Mouse (Mus musculus) liver, embryonic 14.5 days (tissue): Measurements from ENCODE around the gene Gm9639. TPM values are rescaled to one million over a fixed set of nuclear protein-coding genes. Genes with fewer than 3 reads are reported as not detected.
"Not testable (repeated sequence)": the region's sequence is repeated elsewhere in the genome, so short reads cannot be mapped to it uniquely, and the experiment has no call there.

Source experiments
- ATAC-seq: fragments of 200-750 bp; cut with Nextera tagmentation; 2 replicates; pipeline ENCODE4 v1.8.0; 2017; ENCODE audit warnings: moderate number of reproducible peaks, mild to moderate bottlenecking, moderate library complexity; ENCODE audit not compliant: insufficient read depth
- DNase-seq, 3 experiments: peaks; one replicate each; pipeline ENCODE4 v3.0.0-alpha.2; 2012 to 2013; ENCODE audit warnings: low read depth in 3 of 3, low spot score in 3 of 3
- H3K27ac ChIP-seq: fragments of 300-500 bp; sonication (generic); 2 replicates; pipeline ENCODE4 v1.5.1; 2014; ENCODE audit warnings: moderate library complexity, mild to moderate bottlenecking, control low read depth, inconsistent platforms
- H3K27me3 ChIP-seq: fragments of 300-500 bp; sonication (generic); 2 replicates; pipeline ENCODE4 v1.6.1; 2014; ENCODE audit warnings: mild to moderate bottlenecking, low read length, moderate library complexity; ENCODE audit not compliant: control insufficient read depth, insufficient read depth
- H3K36me3 ChIP-seq: fragments of 300-500 bp; sonication (generic); replicated peaks from 2 replicates; pipeline ENCODE4 v1.6.1; 2014; ENCODE audit warnings: low read depth; ENCODE audit not compliant: control insufficient read depth, insufficient read depth
- H3K4me1 ChIP-seq, 2 experiments: fragments of 200-500 bp in 1 of 2; fragments of 300-500 bp in 1 of 2; sonication (generic) in 1 of 2; replicated peaks; 2 replicates each; pipeline ENCODE4 v1.6.1; 2012 to 2014; ENCODE audit warnings: antibody characterized with exemption in 1 of 2, inconsistent platforms in 1 of 2, low read length in 1 of 2; ENCODE audit not compliant: control insufficient read depth in 2 of 2, insufficient read depth in 2 of 2
- H3K4me2 ChIP-seq: fragments of 300-500 bp; sonication (generic); 2 replicates; pipeline ENCODE4 v1.6.1; 2014; ENCODE audit warnings: low read depth, mild to moderate bottlenecking, control low read depth, moderate library complexity
- H3K4me3 ChIP-seq, 2 experiments: fragments of 200-500 bp in 1 of 2; fragments of 300-500 bp in 1 of 2; sonication (generic) in 1 of 2; 2 replicates each; pipeline ENCODE4 v1.5.1; 2012 to 2014; ENCODE audit warnings: low read depth in 2 of 2, low read length in 2 of 2, mild to moderate bottlenecking in 2 of 2, control low read depth in 1 of 2, inconsistent platforms in 1 of 2, moderate library complexity in 1 of 2; ENCODE audit not compliant: insufficient read depth in 1 of 2
- H3K9ac ChIP-seq: fragments of 300-500 bp; sonication (generic); replicated peaks from 2 replicates; pipeline ENCODE4 v1.6.1; 2014; ENCODE audit warnings: mild to moderate bottlenecking, control low read depth, moderate library complexity
- H3K9me3 ChIP-seq: fragments of 300-500 bp; sonication (generic); 2 replicates; pipeline ENCODE4 v1.6.1; 2016; ENCODE audit warnings: low read length, mixed read lengths; ENCODE audit not compliant: control insufficient read depth
- CTCF ChIP-seq: IDR thresholded peaks from 2 replicates; pipeline ENCODE4 v1.5.1; 2016; ENCODE audit warnings: antibody characterized with exemption, low read depth, control low read depth
- EP300 ChIP-seq: IDR thresholded peaks from 2 replicates; pipeline ENCODE4 v1.6.1; 2016; ENCODE audit warnings: antibody characterized with exemption, low read depth
- WGBS: fragments of 180-500 bp; shearing (Covaris S2); extraction: QIAGEN DNeasy Blood & Tissue Kit; methylation state at CpG from one replicate; pipeline ENCODE4 v1.1.7; 2014; ENCODE audit not compliant: insufficient replicate concordance; 5-methylcytosine and 5-hydroxymethylcytosine counted together
- polyA plus RNA-seq, 2 experiments: library from polyadenylated mRNA; depleted of rRNA in 1 of 2; stranded (reverse) in 1 of 2; unstranded in 1 of 2; fragments of >200 nt; fragmentation: Nextera tagmentation in 1 of 2; extraction: Ambion mirVana in 1 of 2; gene quantifications; 2 replicates each; pipeline versions ENCODE4 v1.2.1 to v1.2.3; 2012 to 2014

Gm9639 gene
- polyA plus RNA-seq, 2 experiments: not detected

GRCm38 (mm10) chr10:77798921-77799508, 4.1 kb upstream of the Gm9639 start, which contains the start of gene Gm19668:
Gene Gm19668 (minus strand): TSS chr10:77799133.
- H3K4me3 ChIP-seq: no peak within 1 kb of the TSS
- H3K27me3 ChIP-seq: no peaks in the 10 kb centered on the region
- WGBS: 46% methylated on average over 8 of the region's 8 CpGs
- H3K4me1 ChIP-seq: no peaks in the 10 kb centered on the region
- DNase-seq (no peak), ATAC-seq (no peak)
- no peak within 1 kb of the TSS for H3K9ac ChIP-seq
- H3K9me3 ChIP-seq: no peaks in the 10 kb centered on the region
- no peak for TF ChIP-seq CTCF
- no peak for TF ChIP-seq EP300
- H3K27ac ChIP-seq: no peak within 1 kb of the TSS
- no peaks in the 10 kb centered on the region for H3K36me3 ChIP-seq
- no peak within 1 kb of the TSS for H3K4me2 ChIP-seq

GRCm38 (mm10) chr10:77798164-77798920, 3.5 kb upstream of the Gm9639 start:
- H3K4me1 ChIP-seq, H3K27me3 ChIP-seq, DNase-seq, H3K36me3 ChIP-seq, H3K4me2 ChIP-seq, H3K4me3 ChIP-seq, H3K9ac ChIP-seq, H3K9me3 ChIP-seq, H3K27ac ChIP-seq, ATAC-seq: not testable (repeated sequence)
- WGBS: 48% methylated on average over 3 of the region's 3 CpGs

GRCm38 (mm10) chr10:77797677-77798076, 2.8 kb upstream of the Gm9639 start:
- no peak overlapping the region for H3K4me2 ChIP-seq
- WGBS: 20% methylated on average over 3 of the region's 3 CpGs
- no peaks in the 10 kb centered on the region for H3K27me3 ChIP-seq
- no peak overlapping the region for H3K27ac ChIP-seq
- H3K36me3 ChIP-seq: no peaks in the 10 kb centered on the region
- no peak for DNase-seq
- no peak overlapping the region for H3K9ac ChIP-seq
- TF ChIP-seq EP300 (no peak), CTCF (no peak)
- no peaks in the 10 kb centered on the region for H3K4me1 ChIP-seq
- no peaks in the 10 kb centered on the region for H3K9me3 ChIP-seq
- H3K4me3 ChIP-seq: no peak overlapping the region
- no peak for ATAC-seq

GRCm38 (mm10) chr10:77788621-77789020, 6.3 kb downstream of the Gm9639 start:
- ATAC-seq (no peak), DNase-seq (no peak)
- H3K4me1 ChIP-seq: no peaks in the 10 kb centered on the region
- no peak overlapping the region for H3K4me3 ChIP-seq
- H3K4me2 ChIP-seq: no peak overlapping the region
- no peaks in the 10 kb centered on the region for H3K9me3 ChIP-seq
- no peaks in the 10 kb centered on the region for H3K27me3 ChIP-seq
- no peak overlapping the region for H3K9ac ChIP-seq
- WGBS: 52% methylated on average over 2 of the region's 2 CpGs
- no peak for TF ChIP-seq CTCF
- TF ChIP-seq EP300: no peak
- H3K27ac ChIP-seq: no peak overlapping the region
- H3K36me3 ChIP-seq: no peaks in the 10 kb centered on the region

GRCm38 (mm10) chr10:77787876-77788275, 7.0 kb downstream of the Gm9639 start, which contains the start of gene Gm7137:
Gene Gm7137 (minus strand): TSS chr10:77788200.
- not testable (repeated sequence) for H3K27me3 ChIP-seq, H3K9me3 ChIP-seq, H3K36me3 ChIP-seq, H3K4me1 ChIP-seq, DNase-seq, H3K4me2 ChIP-seq, H3K27ac ChIP-seq, H3K9ac ChIP-seq, H3K4me3 ChIP-seq, ATAC-seq
- WGBS: no CpG with 5 or more reads among the region's 1 CpGs

GRCm38 (mm10) chr10:77783396-77783795, 11.5 kb downstream of the Gm9639 start:
- WGBS: 50% methylated on average over 1 of the region's 3 CpGs
- H3K4me3 ChIP-seq, H3K27ac ChIP-seq, ATAC-seq, DNase-seq, H3K4me1 ChIP-seq, H3K9ac ChIP-seq, H3K27me3 ChIP-seq, H3K9me3 ChIP-seq, H3K4me2 ChIP-seq, H3K36me3 ChIP-seq: not testable (repeated sequence)

- not testable (repeated sequence) for H3K27me3 ChIP-seq, H3K27ac ChIP-seq, H3K9ac ChIP-seq, H3K4me3 ChIP-seq, DNase-seq, H3K4me1 ChIP-seq, ATAC-seq, H3K9me3 ChIP-seq, H3K36me3 ChIP-seq, H3K4me2 ChIP-seq
- 50% methylated on average over 1 of the region's 1 CpGs for WGBS
Measured at GRCm38 (mm10) chr10:77782442-77782841, 12.4 kb downstream of the Gm9639 start, which contains the start of gene Gm3250. Gene Gm3250 (minus strand): TSS chr10:77782542.
